ENCODE assay signal across 13 mouse cellular contexts in genomic region chr17:71120626-71121025, GRCm38 (mm10).
DNase-seq lines count a peak whose midpoint lies in the region; ATAC-seq and TF ChIP-seq lines count a peak whose summit lies in the region.
"Had no signal": no experiment of that assay in that cellular context is flagged by ENCODE, and none has a peak within 500 bp of the region (broad histone marks: within the 10 kb centered on the region; RNA-seq: fewer than 3 reads in every experiment).

No protein-coding gene starts in this region.

- no peak for TF ChIP-seq CTCF in intestine, postnatal 0 days (IDR thresholded peaks at IDR 0.05; ENCODE audit: low read depth)

- intact Hi-C loops in heart, postnatal 25 days (cut with DNase I) = no loop called here

- H3K27me3 ChIP-seq in heart, embryonic 11.5 days (ENCODE audit: control insufficient read depth, insufficient read depth, low read length) = no peaks in the 10 kb centered on the region
- no peaks in the 10 kb centered on the region for H3K27me3 ChIP-seq in embryonic facial prominence, embryonic 13.5 days
- H3K27me3 ChIP-seq in intestine, postnatal 0 days (replicated peaks; ENCODE audit: control insufficient read depth, insufficient read depth, low read length) = no peaks in the 10 kb centered on the region
- H3K27me3 ChIP-seq: liver, embryonic 15.5 days had no signal

- H3K36me3 ChIP-seq in heart, embryonic 11.5 days (ENCODE audit: control insufficient read depth, insufficient read depth, low read length) = no peaks in the 10 kb centered on the region; the same call in 1 of the 2 replicates
- H3K36me3 ChIP-seq in embryonic facial prominence, embryonic 13.5 days = no peaks in the 10 kb centered on the region
- H3K36me3 ChIP-seq in intestine, postnatal 0 days (ENCODE audit: control insufficient read depth, insufficient read depth) = no peaks in the 10 kb centered on the region
- H3K36me3 ChIP-seq: liver, embryonic 15.5 days had no signal

- peak overlapping the region; percentile 78 for H3K27ac ChIP-seq in heart, embryonic 11.5 days (ENCODE audit: low read depth, low read length)
- peak overlapping the region; percentile 81 for H3K27ac ChIP-seq in embryonic facial prominence, embryonic 13.5 days
- peak overlapping the region; percentile 35; the same call in 1 of the 2 replicates for H3K27ac ChIP-seq in intestine, postnatal 0 days (ENCODE audit: low read depth, low read length)
- H3K27ac ChIP-seq: left cerebral cortex, adult 2 months; liver, embryonic 15.5 days had no signal

- 0 out of 2 replicates have a peak overlapping the region, but pooled peaks have one; percentile 9 for H3K4me2 ChIP-seq in heart, embryonic 11.5 days
- H3K4me2 ChIP-seq in embryonic facial prominence, embryonic 13.5 days = no peak overlapping the region
- H3K4me2 ChIP-seq in intestine, postnatal 0 days (replicated peaks; ENCODE audit: low read depth) = no peak overlapping the region
- H3K4me2 ChIP-seq: liver, embryonic 15.5 days had no signal

- 0 out of 2 replicates have a peak, but pooled peaks have one; percentile 41 for ATAC-seq in heart, embryonic 11.5 days (replicated peaks; ENCODE audit: insufficient number of reproducible peaks, low FRiP score, low TSS enrichment)
- no peak for ATAC-seq in embryonic facial prominence, embryonic 13.5 days (ENCODE audit: insufficient number of reproducible peaks, insufficient read depth, low FRiP score, low TSS enrichment, low read depth)
- no peak for ATAC-seq in intestine, postnatal 0 days

- WGBS in heart, embryonic 11.5 days (ENCODE audit: insufficient replicate concordance) = 29% methylated on average over 5 of the region's 6 CpGs
- WGBS in embryonic facial prominence, embryonic 13.5 days = 21% methylated on average over 4 of the region's 6 CpGs
- 44% methylated on average over 5 of the region's 6 CpGs for WGBS in intestine, postnatal 0 days

- H3K9ac ChIP-seq in heart, embryonic 11.5 days (ENCODE audit: low read depth, low read length) = peak overlapping the region; percentile 31; the same call in 1 of the 2 replicates
- H3K9ac ChIP-seq in embryonic facial prominence, embryonic 13.5 days = no peak overlapping the region
- H3K9ac ChIP-seq in intestine, postnatal 0 days (ENCODE audit: low read depth, low read length) = no peak overlapping the region
- H3K9ac ChIP-seq: liver, embryonic 15.5 days had no signal

- H3K4me3 ChIP-seq in heart, embryonic 11.5 days (ENCODE audit: low read depth, low read length) = no peak overlapping the region
- H3K4me3 ChIP-seq in embryonic facial prominence, embryonic 13.5 days = no peak overlapping the region
- H3K4me3 ChIP-seq in intestine, postnatal 0 days (ENCODE audit: low read depth, low read length) = no peak overlapping the region
- H3K4me3 ChIP-seq: erythroblast, embryonic 14.5 days; left cerebral cortex, adult 2 months; liver, embryonic 15.5 days had no signal

- DNase-seq in heart, postnatal 25 days (ENCODE audit: low spot score) = no peak
- DNase-seq in NIH3T3 (ENCODE audit: low read depth) = peak; percentile 9
- no peak for DNase-seq in cerebellum, adult 9-10 months
- DNase-seq in layer of hippocampus, adult 11-12 months (ENCODE audit: low spot score) = no peak
- no peak for DNase-seq in layer of hippocampus, adult 18-20 months (ENCODE audit: low spot score in 2 of 2)
- DNase-seq: midbrain, embryonic 14.5 days; spleen, adult 18-20 months had no signal

- H3K4me1 ChIP-seq in heart, embryonic 11.5 days (ENCODE audit: control insufficient read depth, insufficient read depth, low read length) = peaks cover 28% of the 10 kb centered on the region
- peaks cover 38% of the 10 kb centered on the region for H3K4me1 ChIP-seq in embryonic facial prominence, embryonic 13.5 days
- no peaks in the 10 kb centered on the region for H3K4me1 ChIP-seq in intestine, postnatal 0 days (replicated peaks; ENCODE audit: control insufficient read depth, insufficient read depth, low read length)

- H3K9me3 ChIP-seq in heart, embryonic 11.5 days (replicated peaks; ENCODE audit: control insufficient read depth, low read length) = no peaks in the 10 kb centered on the region
- H3K9me3 ChIP-seq in embryonic facial prominence, embryonic 13.5 days = no peaks in the 10 kb centered on the region
- H3K9me3 ChIP-seq in intestine, postnatal 0 days (ENCODE audit: control insufficient read depth) = no peaks in the 10 kb centered on the region
- H3K9me3 ChIP-seq: liver, embryonic 15.5 days had no signal
